Mouse (Mus musculus): ENCODE measurements around the gene Samd4b.

The Samd4b gene

DNA sequence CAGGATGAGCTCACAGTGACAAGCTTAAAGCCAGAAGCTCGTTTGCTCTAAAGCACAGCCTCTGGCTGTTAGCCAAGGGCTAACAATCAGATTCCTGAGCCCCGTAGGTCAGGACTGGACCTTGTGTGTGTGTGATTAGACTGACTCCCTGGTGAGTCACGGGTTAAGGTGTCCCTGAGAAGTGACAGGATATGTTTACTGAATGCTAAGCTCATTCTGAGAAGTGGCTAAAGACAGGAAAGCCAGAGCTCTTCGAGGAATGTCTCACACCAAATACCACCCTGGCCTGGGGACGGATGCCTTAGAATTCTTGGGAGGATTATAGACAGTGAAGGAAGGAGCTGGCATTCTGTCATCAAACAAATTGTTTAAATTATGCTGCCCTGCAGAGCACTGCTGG is 240.0 kb downstream of the Samd4b start:
- no peak for DNase-seq (ENCODE audit: low spot score in 2 of 2)

DNA sequence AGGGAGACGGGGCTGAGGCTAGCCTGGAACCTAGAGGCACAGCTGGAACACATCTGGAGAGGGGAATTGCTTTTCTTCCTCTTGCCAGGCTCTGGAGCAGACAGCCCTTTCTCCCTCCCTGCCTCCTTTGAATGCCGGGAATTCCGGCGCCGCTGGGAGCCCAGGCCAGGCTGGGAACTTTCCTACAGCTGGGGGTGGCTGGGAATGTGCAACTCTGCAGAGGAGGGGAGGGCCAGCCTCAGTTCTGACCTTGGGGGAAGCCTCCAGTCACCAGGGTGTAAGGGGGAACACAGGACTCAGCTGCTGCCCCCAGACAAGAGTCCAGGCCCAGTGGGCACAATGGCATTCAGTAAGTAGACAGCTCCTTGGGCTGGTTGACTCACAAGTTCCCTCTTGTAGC is 241.0 kb downstream of the Samd4b start:
- DNase-seq (ENCODE audit: low spot score in 2 of 2) = no peak

- no peak for DNase-seq (ENCODE audit: low spot score in 2 of 2)
These were observed 242.7 kb downstream of the Samd4b start for GRCm38 (mm10) chr7:28355221-28355620.

DNA sequence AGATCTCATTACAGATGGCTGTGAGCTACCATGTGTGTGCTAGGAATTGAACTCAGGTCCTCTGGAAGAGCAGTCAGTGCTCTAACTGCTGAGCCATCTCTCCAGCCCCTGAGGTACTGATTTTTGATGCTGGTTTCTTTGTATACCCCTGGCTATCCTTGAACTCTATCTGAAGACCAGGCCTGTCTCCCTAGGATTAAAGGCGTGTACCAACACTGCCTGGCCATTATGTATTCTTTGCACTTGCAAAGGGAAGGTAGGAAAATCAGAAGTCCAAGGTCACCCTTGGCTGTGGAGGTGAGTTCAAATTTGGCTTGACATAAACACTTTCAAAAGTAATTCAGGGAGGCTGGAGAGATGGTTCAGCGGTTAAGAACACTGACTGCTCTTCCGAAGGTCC is 243.3 kb downstream of the Samd4b start:
- DNase-seq (ENCODE audit: low spot score in 2 of 2) = no peak

DNA sequence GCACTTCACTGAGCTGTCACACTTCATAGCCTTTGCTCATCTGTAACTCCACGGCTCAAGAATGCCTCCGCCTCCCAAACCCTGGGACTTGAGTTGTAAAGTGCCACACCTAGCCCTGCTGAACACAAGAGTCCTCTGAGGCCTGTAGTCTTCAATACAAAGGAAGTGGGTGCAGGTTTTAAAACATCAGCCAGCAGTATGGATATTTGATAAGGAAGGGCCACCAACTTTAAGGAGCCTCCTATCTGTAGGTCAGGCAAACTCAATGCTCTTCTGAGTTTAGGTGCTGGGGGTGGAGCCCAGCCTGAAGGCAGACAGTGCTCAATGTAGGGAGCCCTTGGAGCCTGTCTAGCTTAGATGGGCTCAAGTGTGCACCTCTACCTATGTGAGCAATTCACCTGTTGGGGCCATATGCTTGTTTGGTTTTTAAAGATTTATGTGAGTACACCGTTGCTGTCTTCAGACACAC is 243.8 kb downstream of the Samd4b start:
- DNase-seq (ENCODE audit: low spot score in 2 of 2) = no peak

DNA sequence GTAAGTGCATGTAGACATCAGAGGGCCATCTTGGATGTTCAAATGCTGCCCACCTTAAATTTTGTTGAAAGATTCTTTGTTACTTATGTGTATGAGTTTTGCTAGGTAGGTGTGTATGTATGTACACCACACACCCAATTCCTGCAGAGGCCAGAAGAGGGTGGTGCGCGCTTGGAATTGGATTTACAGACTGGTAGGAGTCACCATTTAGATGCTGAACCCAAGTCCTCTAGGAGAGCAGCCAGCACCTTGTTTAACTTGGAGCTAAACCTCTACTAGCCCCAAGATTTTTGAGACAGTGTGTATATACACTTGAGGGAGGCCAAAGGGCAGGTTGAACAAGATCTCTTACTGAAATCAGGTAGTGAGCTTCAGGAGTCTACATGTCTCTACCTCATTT is 244.7 kb downstream of the Samd4b start:
- no peak for DNase-seq (ENCODE audit: low spot score in 2 of 2)

DNA sequence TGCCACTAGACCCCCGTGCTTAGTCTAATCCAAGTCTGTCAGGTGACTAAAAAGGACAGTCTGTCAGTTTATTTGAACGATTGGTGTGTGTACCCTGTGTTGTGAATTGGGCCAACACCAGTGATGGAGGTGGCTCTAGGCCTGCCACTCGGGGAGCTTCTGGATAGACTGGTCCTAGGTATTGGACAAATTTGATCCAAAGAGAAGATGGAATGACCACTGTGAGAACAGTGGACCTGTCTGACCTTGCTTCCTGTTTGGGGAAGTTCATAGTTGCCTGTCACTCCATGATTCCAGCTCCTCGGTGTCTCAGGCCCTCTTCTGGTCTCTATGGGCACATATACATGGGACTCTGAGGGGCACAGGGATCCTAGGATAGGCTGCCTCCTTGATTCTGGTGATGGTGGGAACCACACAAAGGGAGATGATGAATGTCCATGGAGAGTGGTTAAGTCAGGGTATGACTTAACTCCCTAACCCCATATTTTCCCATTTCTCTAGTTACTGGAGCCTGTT is 246.2 kb downstream of the Samd4b start:
- DNase-seq (ENCODE audit: low spot score in 2 of 2) = no peak

DNA sequence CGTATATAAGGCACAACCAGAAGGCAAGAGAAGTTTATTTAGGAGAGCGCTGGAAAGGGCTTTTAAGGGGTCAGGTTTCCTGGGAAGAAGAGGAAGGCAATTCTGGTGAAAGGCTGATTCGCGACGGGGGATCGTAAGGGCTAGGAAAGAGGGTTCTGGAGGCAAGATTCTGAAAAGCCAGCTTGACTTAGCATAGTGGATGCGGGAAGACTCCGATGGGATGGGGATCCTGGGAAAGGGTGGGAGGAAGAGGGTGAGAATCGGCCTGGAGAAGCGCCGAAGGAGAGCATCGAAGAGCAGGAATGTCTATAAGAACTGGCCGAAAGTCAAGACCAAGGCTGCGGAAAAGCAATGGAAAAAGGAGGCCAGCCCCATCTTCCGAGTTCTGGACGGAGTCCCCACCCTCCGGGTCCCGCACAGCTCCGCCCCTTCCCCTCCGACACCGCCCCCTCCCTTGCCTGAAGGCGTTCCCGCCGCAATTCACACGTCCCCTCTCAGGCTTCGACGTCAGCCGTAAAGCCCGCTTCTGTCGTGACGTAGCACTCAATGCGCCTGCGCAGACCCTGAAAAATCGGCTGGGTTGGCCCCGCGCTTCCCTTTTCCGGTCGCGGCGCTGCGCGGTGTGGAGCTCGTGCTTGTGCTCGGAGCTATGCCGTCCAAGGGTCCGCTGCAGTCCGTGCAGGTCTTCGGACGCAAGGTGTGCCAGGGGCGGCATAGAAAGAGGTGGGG is 247.6 kb downstream of the Samd4b start, which contains the start of gene Rps16:
Gene Rps16, plus strand, starts transcription at position 498 of the 729 bp plus-strand sequence.
- peak; percentile 98 to 99 for DNase-seq (ENCODE audit: low spot score in 2 of 2)

Data from right cerebral cortex, postnatal 10 days (tissue).